Mouse (Mus musculus) bone marrow macrophage, adult 2 months (primary cell): ENCODE measurements around the gene Mrps6. TPM values are rescaled to one million over a fixed set of nuclear protein-coding genes. Genes with fewer than 3 reads are reported as not detected.
"Not testable (repeated sequence)": the region's sequence is repeated elsewhere in the genome, so short reads cannot be mapped to it uniquely, and the experiment has no call there.

Source experiments
- H3K27ac ChIP-seq: 2 replicates; pipeline ENCODE4 v1.5.1; 2012; ENCODE audit warnings: low read depth, low read length; ENCODE audit not compliant: insufficient read depth
- H3K4me1 ChIP-seq: 2 replicates; pipeline ENCODE4 v1.6.1; 2012; ENCODE audit warnings: low read length; ENCODE audit not compliant: control insufficient read depth, insufficient read depth
- H3K4me3 ChIP-seq: 2 replicates; pipeline ENCODE4 v1.5.1; 2012; ENCODE audit warnings: mild to moderate bottlenecking, low read length, moderate library complexity; ENCODE audit not compliant: insufficient read depth
- CTCF ChIP-seq: IDR thresholded peaks from 2 replicates; pipeline ENCODE4 v1.5.1; 2012; ENCODE audit warnings: low read depth, mild to moderate bottlenecking, low read length, moderate library complexity
- POLR2A ChIP-seq: IDR thresholded peaks from 2 replicates; pipeline ENCODE4 v1.6.1; 2012; ENCODE audit warnings: mild to moderate bottlenecking, low read depth, low read length, borderline replicate concordance
- polyA plus RNA-seq: library from polyadenylated mRNA; stranded (reverse); fragments of >200 nt; gene quantifications from 2 replicates; pipeline ENCODE4 v1.2.4, GENCODE M21; 2012; ENCODE audit not compliant: missing spikeins, insufficient read depth, insufficient read length

Mrps6 gene
- polyA plus RNA-seq, 1 experiment: 32.2 TPM

GRCm38 (mm10) chr16:92102115-92102514 lies 44.0 kb downstream of the Mrps6 start:
- TF ChIP-seq POLR2A (no peak), CTCF (no peak)
- H3K4me3 ChIP-seq: no peak overlapping the region
- peaks cover 14% of the 10 kb centered on the region for H3K4me1 ChIP-seq
- no peak overlapping the region for H3K27ac ChIP-seq

DNA sequence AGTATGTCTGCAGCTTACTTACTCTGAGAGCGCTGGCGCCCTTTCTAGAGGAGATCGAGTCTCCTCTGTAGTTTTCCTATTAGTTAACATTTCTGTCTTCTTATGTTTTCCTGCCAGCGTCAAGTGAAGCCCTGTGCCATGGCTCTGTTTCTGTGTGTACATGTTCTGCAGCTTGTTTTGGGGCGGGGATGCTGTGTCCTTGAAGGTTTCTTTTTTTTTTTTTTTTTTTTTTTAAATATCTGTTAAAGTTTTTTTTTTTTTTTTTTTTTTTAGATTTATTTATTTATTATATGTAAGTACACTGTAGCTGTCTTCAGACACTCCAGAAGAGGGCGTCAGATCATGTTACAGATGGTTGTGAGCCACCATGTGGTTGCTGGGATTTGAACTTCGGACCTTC lies 44.9 kb downstream of the Mrps6 start:
- H3K27ac ChIP-seq, H3K4me3 ChIP-seq: not testable (repeated sequence)
- peaks cover 14% of the 10 kb centered on the region for H3K4me1 ChIP-seq

- no peak for TF ChIP-seq CTCF
- TF ChIP-seq POLR2A: no peak
- Histone ChIP-seq H3K27ac (no peak overlapping the region), H3K4me1 (peaks cover 14% of the 10 kb centered on the region), H3K4me3 (no peak overlapping the region)
Measured at GRCm38 (mm10) chr16:92103572-92104331, 45.7 kb downstream of the Mrps6 start.

DNA sequence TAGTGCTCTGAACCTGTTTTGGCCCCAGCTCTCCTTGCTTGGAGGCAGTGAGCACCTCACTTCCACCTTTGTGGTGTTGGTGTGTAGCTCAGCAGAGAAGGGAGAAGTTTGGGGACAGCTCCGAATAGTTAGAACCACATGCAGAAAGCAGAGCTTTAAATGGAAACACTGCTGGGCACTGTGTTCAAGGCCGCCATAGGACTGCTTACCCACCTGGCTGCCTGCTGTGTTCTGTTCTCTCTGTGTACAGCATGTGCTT lies 46.2 kb downstream of the Mrps6 start:
- Histone ChIP-seq H3K4me1 (peaks cover 14% of the 10 kb centered on the region), H3K4me3 (no peak overlapping the region), H3K27ac (no peak overlapping the region)
- no peak for TF ChIP-seq POLR2A
- TF ChIP-seq CTCF: no peak

DNA sequence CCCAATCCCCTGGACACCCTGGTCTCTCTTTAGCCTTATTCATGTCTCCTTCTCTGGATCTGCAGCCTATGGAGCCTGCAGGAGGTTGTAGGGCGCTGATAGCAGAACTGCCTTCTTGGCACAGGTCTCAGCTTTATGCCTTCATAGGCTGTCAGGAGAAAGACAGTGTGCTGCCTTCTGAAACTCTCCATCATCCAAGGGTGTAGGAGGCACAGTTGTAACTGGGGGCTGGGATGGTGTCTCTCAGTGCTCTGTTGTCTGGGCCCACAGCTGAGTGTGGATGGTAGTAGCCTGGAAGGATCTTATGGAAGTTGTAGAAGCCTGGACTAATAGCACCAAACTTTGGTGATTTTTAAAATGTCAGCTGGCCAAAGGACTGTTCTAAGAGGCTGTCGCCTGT lies 46.9 kb downstream of the Mrps6 start:
- Histone ChIP-seq H3K4me1 (peaks cover 14% of the 10 kb centered on the region), H3K27ac (no peak overlapping the region), H3K4me3 (no peak overlapping the region)
- TF ChIP-seq CTCF (no peak), POLR2A (no peak)

DNA sequence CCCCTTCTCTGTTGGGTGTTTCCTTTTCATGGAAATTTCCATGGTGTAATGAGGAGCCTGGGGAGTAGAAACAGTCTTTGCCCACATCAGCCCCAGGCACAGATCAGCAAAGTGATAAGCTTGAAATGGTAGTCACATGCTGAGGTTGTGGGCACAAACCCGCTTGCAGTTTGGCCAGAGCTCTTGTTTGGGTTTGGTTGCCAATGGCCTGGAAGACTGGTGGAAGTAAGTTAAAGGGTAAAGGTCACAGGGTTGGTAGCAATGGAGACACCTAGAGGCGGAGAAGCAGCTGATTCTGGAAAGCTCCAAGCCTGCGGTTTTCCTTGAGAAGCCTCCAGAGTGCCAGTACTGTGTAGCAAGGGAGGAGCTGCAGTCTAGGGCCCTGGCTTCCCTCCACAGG lies 47.6 kb downstream of the Mrps6 start:
- Histone ChIP-seq H3K27ac (no peak overlapping the region), H3K4me3 (no peak overlapping the region), H3K4me1 (peaks cover 14% of the 10 kb centered on the region)
- TF ChIP-seq POLR2A (no peak), CTCF (no peak)

DNA sequence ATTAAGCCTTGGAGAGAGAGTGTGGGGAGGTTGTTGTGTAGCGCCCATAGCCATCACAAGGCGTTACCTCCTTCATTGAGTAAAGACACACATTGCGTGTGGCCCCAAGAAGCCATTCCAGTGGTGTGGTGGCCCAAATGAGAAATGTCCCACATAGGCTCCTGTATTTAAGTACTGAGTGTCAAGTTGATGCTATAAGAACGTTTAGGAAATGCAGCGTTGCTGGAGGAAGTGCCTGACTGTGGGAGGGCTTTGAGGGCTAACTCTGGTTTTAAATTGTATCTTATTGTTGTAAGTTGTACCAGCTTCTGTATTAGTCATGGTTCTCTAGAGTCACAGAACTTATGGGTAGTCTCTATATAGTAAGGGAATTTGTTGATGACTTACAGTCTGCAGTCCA lies 49.3 kb downstream of the Mrps6 start:
- TF ChIP-seq CTCF (no peak), POLR2A (no peak)
- Histone ChIP-seq H3K4me3 (no peak overlapping the region), H3K4me1 (peaks cover 14% of the 10 kb centered on the region), H3K27ac (no peak overlapping the region)

- TF ChIP-seq CTCF: no peak
- TF ChIP-seq POLR2A: no peak
- H3K4me3 ChIP-seq: no peak overlapping the region
- H3K4me1 ChIP-seq: no peaks in the 10 kb centered on the region
- H3K27ac ChIP-seq: no peak overlapping the region
Measured at GRCm38 (mm10) chr16:92114706-92115241, 56.7 kb downstream of the Mrps6 start.

DNA sequence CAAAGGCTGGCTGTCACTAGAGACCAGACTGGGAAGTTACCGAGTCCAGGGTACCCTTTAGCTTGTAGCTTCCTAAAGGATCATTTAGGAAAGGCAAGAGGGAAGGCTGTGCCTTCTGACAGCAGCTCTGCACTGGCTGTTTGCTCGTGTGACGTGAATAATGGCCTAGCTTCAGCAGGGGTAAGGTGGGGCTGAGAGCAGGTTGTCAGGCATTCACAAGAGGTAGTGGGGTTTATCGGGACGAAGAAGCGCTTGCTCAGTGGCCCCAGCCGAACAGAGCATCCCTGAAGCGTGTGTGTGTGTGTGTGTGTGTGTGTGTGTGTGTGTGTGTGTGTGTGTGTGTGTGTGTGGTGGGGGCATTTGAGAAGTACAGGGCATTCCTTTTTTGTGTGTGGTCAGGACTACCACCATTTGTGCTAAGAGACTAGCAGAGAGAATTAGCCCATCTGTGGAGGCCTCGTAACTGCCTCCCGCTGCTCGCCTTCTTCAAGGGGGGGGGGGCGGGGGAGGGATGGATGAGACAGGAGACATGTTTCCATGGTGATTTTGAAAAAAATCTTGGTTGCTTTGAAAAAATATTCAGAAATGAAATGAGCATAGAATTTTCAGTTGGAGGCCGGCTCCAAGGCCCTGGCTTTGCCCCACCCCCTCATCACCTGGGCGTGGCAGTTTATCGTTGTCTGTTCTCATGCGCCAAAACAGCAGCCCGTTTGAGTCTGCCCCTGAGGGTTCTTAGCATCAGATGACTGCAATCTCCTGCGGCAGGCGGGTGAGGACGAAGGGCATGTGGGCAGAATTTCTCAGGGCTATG lies 57.7 kb downstream of the Mrps6 start:
- Histone ChIP-seq H3K4me1 (no peaks in the 10 kb centered on the region), H3K27ac (no peak overlapping the region), H3K4me3 (no peak overlapping the region)
- TF ChIP-seq CTCF: no peak
- TF ChIP-seq POLR2A: no peak

DNA sequence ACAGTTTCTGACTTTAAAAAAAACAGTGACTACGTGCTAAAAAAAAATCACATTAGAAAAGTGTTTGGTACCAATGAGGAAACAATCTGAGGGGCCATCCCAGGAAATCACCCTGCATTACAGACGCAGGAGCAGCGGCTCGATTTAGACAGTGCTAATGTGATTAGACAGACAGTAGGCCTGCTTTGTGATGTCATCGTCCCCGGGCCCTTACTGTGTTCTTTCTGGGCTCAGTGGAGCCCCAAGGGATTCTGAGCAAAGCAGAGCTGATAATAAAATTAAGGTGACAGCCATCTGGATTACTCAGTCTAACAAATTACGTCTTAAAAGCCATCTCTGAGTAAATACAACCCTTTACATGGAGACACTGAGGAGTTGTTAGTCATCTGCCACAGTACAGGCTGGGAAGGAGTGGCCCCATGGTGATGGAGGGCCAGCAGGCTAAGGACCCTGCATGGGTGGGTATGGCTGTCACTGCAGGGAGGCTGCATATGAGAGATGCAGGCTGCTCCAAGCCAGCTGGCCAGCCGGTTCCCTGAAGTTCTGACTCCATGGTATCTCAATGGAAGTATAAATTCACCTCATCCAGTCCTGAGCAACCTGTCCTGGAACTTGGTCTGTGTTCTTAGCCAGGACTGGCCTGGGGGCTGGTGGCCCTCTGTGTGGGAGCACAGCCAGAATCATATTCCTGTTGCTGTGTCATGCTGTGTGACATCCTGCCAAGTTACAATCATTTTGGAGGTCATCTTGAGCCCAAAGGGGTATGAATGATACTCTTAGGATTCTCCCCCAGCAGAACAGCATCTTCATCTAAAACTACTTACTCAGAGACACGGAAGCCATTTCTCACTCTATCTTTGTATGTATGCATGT lies 59.5 kb downstream of the Mrps6 start:
- Histone ChIP-seq H3K27ac (no peak overlapping the region), H3K4me3 (no peak overlapping the region), H3K4me1 (no peaks in the 10 kb centered on the region)
- TF ChIP-seq CTCF (no peak), POLR2A (no peak)
